In genomic region chrX:103879329-103879935, GRCm38 (mm10) we compare ENCODE assay signal across 8 mouse cellular contexts. TPM values are rescaled to one million over a fixed set of nuclear protein-coding genes. Genes with fewer than 3 reads are reported as not detected.
DNase-seq lines count a peak whose midpoint lies in the region; ATAC-seq and TF ChIP-seq lines count a peak whose summit lies in the region.
"Had no signal": no experiment of that assay in that cellular context is flagged by ENCODE, and none has a peak within 500 bp of the region (broad histone marks: within the 10 kb centered on the region; RNA-seq: fewer than 3 reads in every experiment).

No protein-coding gene starts in this region.

- H3K4me1 ChIP-seq in lung, embryonic 14.5 days (ENCODE audit: insufficient read depth) = no peaks in the 10 kb centered on the region
- H3K4me1 ChIP-seq in forebrain, embryonic 14.5 days (ENCODE audit: control insufficient read depth, insufficient read depth, low read length) = no peaks in the 10 kb centered on the region
- H3K4me1 ChIP-seq in intestine, embryonic 16.5 days (ENCODE audit: control insufficient read depth, insufficient read depth, low read length) = no peaks in the 10 kb centered on the region

- no peak for DNase-seq in lung, embryonic 14.5 days
- no peak for DNase-seq in lung, postnatal 4 days
- no peak for DNase-seq in forebrain, embryonic 14.5 days (ENCODE audit: low spot score)
- peak; percentile 31 for DNase-seq in retina, postnatal 1 day
- DNase-seq in cerebellum, adult 18-20 months = no peak
- DNase-seq in yolk sac, embryonic 10.5 days (ENCODE audit: low spot score) = no peak

- H3K4me3 ChIP-seq in lung, embryonic 14.5 days (ENCODE audit: low read depth, low read length) = no peak overlapping the region
- no peak overlapping the region for H3K4me3 ChIP-seq in forebrain, embryonic 14.5 days (ENCODE audit: low read depth, low read length)
- no peak overlapping the region for H3K4me3 ChIP-seq in intestine, embryonic 16.5 days (ENCODE audit: low read length)
- H3K4me3 ChIP-seq: layer of hippocampus, adult 2 months had no signal

- H3K27ac ChIP-seq in lung, embryonic 14.5 days (ENCODE audit: low read depth) = no peak overlapping the region
- H3K27ac ChIP-seq in forebrain, embryonic 14.5 days (ENCODE audit: low read depth, low read length) = no peak overlapping the region
- H3K27ac ChIP-seq in intestine, embryonic 16.5 days (ENCODE audit: low read length) = no peak overlapping the region
- H3K27ac ChIP-seq: layer of hippocampus, adult 2 months had no signal

- no peak for TF ChIP-seq CTCF in lung, embryonic 14.5 days (IDR thresholded peaks at IDR 0.05; ENCODE audit: low read depth)

- H3K36me3 ChIP-seq in lung, embryonic 14.5 days (ENCODE audit: insufficient read depth) = no peaks in the 10 kb centered on the region
- H3K36me3 ChIP-seq in forebrain, embryonic 14.5 days (ENCODE audit: control insufficient read depth, insufficient read depth, low read length) = no peaks in the 10 kb centered on the region
- H3K36me3 ChIP-seq in intestine, embryonic 16.5 days (ENCODE audit: control insufficient read depth, insufficient read depth, low read length) = no peaks in the 10 kb centered on the region

- no peaks in the 10 kb centered on the region for H3K9me3 ChIP-seq in lung, embryonic 14.5 days (ENCODE audit: low read depth, low read length)
- H3K9me3 ChIP-seq in forebrain, embryonic 14.5 days (replicated peaks; ENCODE audit: control insufficient read depth, low read length) = no peaks in the 10 kb centered on the region
- no peaks in the 10 kb centered on the region for H3K9me3 ChIP-seq in intestine, embryonic 16.5 days (ENCODE audit: control insufficient read depth, low read length)

- no peak; the same call in 1 of the 2 replicates for ATAC-seq in lung, embryonic 14.5 days (ENCODE audit: insufficient read depth)
- ATAC-seq in forebrain, embryonic 14.5 days = no peak
- no peak for ATAC-seq in intestine, embryonic 16.5 days

- WGBS in lung, embryonic 14.5 days = 23% methylated on average over 15 of the region's 24 CpGs
- WGBS in forebrain, embryonic 14.5 days = 43% methylated on average over 20 of the region's 24 CpGs
- 29% methylated on average over 21 of the region's 24 CpGs for WGBS in intestine, embryonic 16.5 days

- 0 out of 2 replicates have a peak, but pooled peaks cover 7% of the 10 kb centered on the region for H3K27me3 ChIP-seq in lung, embryonic 14.5 days (ENCODE audit: insufficient read depth, low read length)
- H3K27me3 ChIP-seq in forebrain, embryonic 14.5 days (replicated peaks; ENCODE audit: control insufficient read depth, insufficient read depth, low read length) = 0 out of 2 replicates have a peak, but pooled peaks cover 9% of the 10 kb centered on the region
- peaks cover 7% of the 10 kb centered on the region; the same call in 1 of the 2 replicates for H3K27me3 ChIP-seq in intestine, embryonic 16.5 days (replicated peaks; ENCODE audit: control insufficient read depth, insufficient read depth, low read length)

- peak overlapping the region; percentile 32; the same call in 1 of the 2 replicates for H3K4me2 ChIP-seq in lung, embryonic 14.5 days
- peak overlapping the region; percentile 40 for H3K4me2 ChIP-seq in forebrain, embryonic 14.5 days (ENCODE audit: low read length)
- H3K4me2 ChIP-seq in intestine, embryonic 16.5 days (ENCODE audit: low read depth, low read length) = peak overlapping the region; percentile 22; the same call in 1 of the 2 replicates

- H3K9ac ChIP-seq in lung, embryonic 14.5 days = no peak overlapping the region
- H3K9ac ChIP-seq in forebrain, embryonic 14.5 days (ENCODE audit: low read length) = no peak overlapping the region
- no peak overlapping the region for H3K9ac ChIP-seq in intestine, embryonic 16.5 days (ENCODE audit: low read depth, low read length)

RNA-seq across cellular contexts. Expression of gene Slc16a2, which starts 57.6 kb away (rescaled TPM):
- polyA plus RNA-seq in lung, embryonic 14.5 days (2014; fragmentation: Nextera tagmentation; extraction: Ambion mirVana) = 22.8 and 26.3 TPM in 2 replicates
- 27.5 and 29.8 TPM in 2 replicates for polyA plus RNA-seq in forebrain, embryonic 14.5 days (2014; fragmentation: Nextera tagmentation; extraction: Ambion mirVana)
- polyA plus RNA-seq in intestine, embryonic 16.5 days (2015; fragmentation: Nextera tagmentation; extraction: Ambion mirVana) = 6.5 and 6.9 TPM in 2 replicates
